Mouse (Mus musculus): ENCODE measurements at regions not wholly inside any gene's neighbourhood (a gene's known extent, or its start where the extent isn't known, plus 50 kb on each side); places are given as distances from the start of the nearest gene placed in this dataset.

GRCm38 (mm10) chr2:160225450-160225849 lies 108.5 kb downstream of the Gm826 start:
- H3K27ac ChIP-seq (replicated peaks) = no peak overlapping the region
- WGBS = 75% methylated on average over 5 of the region's 5 CpGs
- H3K9ac ChIP-seq = no peak overlapping the region
- no peaks in the 10 kb centered on the region; the same call in 1 of the 2 replicates for H3K4me1 ChIP-seq (replicated peaks)
- H3K27me3 ChIP-seq = peaks cover 29% of the 10 kb centered on the region
- H3K4me2 ChIP-seq = no peak overlapping the region
- H3K36me3 ChIP-seq = no peaks in the 10 kb centered on the region
- ATAC-seq (ENCODE audit: low read depth) = no peak
- H3K9me3 ChIP-seq = no peaks in the 10 kb centered on the region
- no peak overlapping the region for H3K4me3 ChIP-seq

- Histone ChIP-seq H3K27me3 (peaks cover 29% of the 10 kb centered on the region), H3K27ac (replicated peaks) (no peak overlapping the region), H3K36me3 (no peaks in the 10 kb centered on the region), H3K4me3 (no peak overlapping the region), H3K4me2 (no peak overlapping the region), H3K9me3 (no peaks in the 10 kb centered on the region), H3K4me1 (replicated peaks) (no peaks in the 10 kb centered on the region; the same call in 1 of the 2 replicates), H3K9ac (no peak overlapping the region)
- no peak for ATAC-seq (ENCODE audit: low read depth)
- WGBS = 95% methylated on average over 8 of the region's 8 CpGs
These were observed 110.6 kb downstream of the Gm826 start for GRCm38 (mm10) chr2:160223366-160223765.

GRCm38 (mm10) chr2:160221772-160222171 lies 112.2 kb downstream of the Gm826 start:
- H3K36me3 ChIP-seq = no peaks in the 10 kb centered on the region
- H3K27me3 ChIP-seq = peaks cover 32% of the 10 kb centered on the region
- H3K9me3 ChIP-seq = no peaks in the 10 kb centered on the region
- WGBS = 44% methylated on average over 11 of the region's 11 CpGs
- ATAC-seq (ENCODE audit: low read depth) = no peak
- H3K9ac ChIP-seq = no peak overlapping the region
- H3K4me3 ChIP-seq = no peak overlapping the region
- no peak overlapping the region for H3K27ac ChIP-seq (replicated peaks)
- no peaks in the 10 kb centered on the region; the same call in 1 of the 2 replicates for H3K4me1 ChIP-seq (replicated peaks)
- no peak overlapping the region for H3K4me2 ChIP-seq

GRCm38 (mm10) chr2:160220562-160221021 lies 113.4 kb downstream of the Gm826 start:
- WGBS = 19% methylated on average over 7 of the region's 7 CpGs
- Histone ChIP-seq H3K36me3 (no peaks in the 10 kb centered on the region), H3K4me3 (no peak overlapping the region), H3K9ac (no peak overlapping the region), H3K9me3 (no peaks in the 10 kb centered on the region), H3K27ac (replicated peaks) (no peak overlapping the region), H3K27me3 (peaks cover 32% of the 10 kb centered on the region), H3K4me2 (no peak overlapping the region), H3K4me1 (replicated peaks) (no peaks in the 10 kb centered on the region; the same call in 1 of the 2 replicates)
- no peak for ATAC-seq (ENCODE audit: low read depth)

- no peak for ATAC-seq (ENCODE audit: low read depth)
- WGBS = 85% methylated on average over 10 of the region's 10 CpGs
- Histone ChIP-seq H3K4me2 (no peak overlapping the region), H3K36me3 (no peaks in the 10 kb centered on the region), H3K4me1 (replicated peaks) (no peaks in the 10 kb centered on the region), H3K27ac (replicated peaks) (no peak overlapping the region), H3K9me3 (no peaks in the 10 kb centered on the region), H3K9ac (no peak overlapping the region), H3K27me3 (peaks cover 6% of the 10 kb centered on the region; the same call in 1 of the 2 replicates), H3K4me3 (no peak overlapping the region)
These were observed 119.7 kb downstream of the Gm826 start for GRCm38 (mm10) chr2:160214032-160214812.

- Histone ChIP-seq H3K36me3 (no peaks in the 10 kb centered on the region), H3K27ac (replicated peaks) (no peak overlapping the region), H3K4me3 (no peak overlapping the region), H3K4me1 (replicated peaks) (no peaks in the 10 kb centered on the region), H3K9me3 (no peaks in the 10 kb centered on the region), H3K27me3 (peaks cover 3% of the 10 kb centered on the region), H3K9ac (no peak overlapping the region), H3K4me2 (no peak overlapping the region)
- no peak for ATAC-seq (ENCODE audit: low read depth)
- 78% methylated on average over 3 of the region's 3 CpGs for WGBS
These were observed 123.5 kb downstream of the Gm826 start for GRCm38 (mm10) chr2:160210507-160210906.

- H3K9ac ChIP-seq = no peak overlapping the region
- H3K27ac ChIP-seq (replicated peaks) = no peak overlapping the region
- H3K9me3 ChIP-seq = no peaks in the 10 kb centered on the region
- peaks cover 3% of the 10 kb centered on the region for H3K27me3 ChIP-seq
- no peak for ATAC-seq (ENCODE audit: low read depth)
- H3K36me3 ChIP-seq = no peaks in the 10 kb centered on the region
- WGBS = 88% methylated on average over 12 of the region's 12 CpGs
- H3K4me2 ChIP-seq = no peak overlapping the region
- H3K4me3 ChIP-seq = no peak overlapping the region
- H3K4me1 ChIP-seq (replicated peaks) = no peaks in the 10 kb centered on the region
These were observed 124.2 kb downstream of the Gm826 start for GRCm38 (mm10) chr2:160209589-160210264.

- Histone ChIP-seq H3K9ac (no peak overlapping the region), H3K4me2 (no peak overlapping the region), H3K36me3 (no peaks in the 10 kb centered on the region), H3K4me1 (replicated peaks) (no peaks in the 10 kb centered on the region), H3K9me3 (no peaks in the 10 kb centered on the region), H3K4me3 (no peak overlapping the region), H3K27me3 (peaks cover 2% of the 10 kb centered on the region), H3K27ac (replicated peaks) (no peak overlapping the region)
- ATAC-seq (ENCODE audit: low read depth) = no peak
- whole genome bisulfite sequencing = 68% methylated on average over 3 of the region's 3 CpGs
These were observed 125.7 kb downstream of the Gm826 start for GRCm38 (mm10) chr2:160208295-160208694.

- no peaks in the 10 kb centered on the region for H3K4me1 ChIP-seq (replicated peaks)
These were observed 126.7 kb downstream of the Gm826 start for GRCm38 (mm10) chr2:160207226-160207625.

GRCm38 (mm10) chr2:160192661-160193060 lies 141.3 kb downstream of the Gm826 start:
- Histone ChIP-seq H3K27me3 (no peaks in the 10 kb centered on the region), H3K4me1 (replicated peaks) (peaks cover 17% of the 10 kb centered on the region), H3K4me3 (no peak overlapping the region), H3K9ac (no peak overlapping the region), H3K4me2 (no peak overlapping the region), H3K36me3 (no peaks in the 10 kb centered on the region), H3K27ac (replicated peaks) (no peak overlapping the region), H3K9me3 (no peaks in the 10 kb centered on the region)
- ATAC-seq (ENCODE audit: low read depth) = no peak
- 61% methylated on average over 4 of the region's 4 CpGs for WGBS

More at GRCm38 (mm10) chr2:160207226-160207625, 126.7 kb downstream of the Gm826 start:
- WGBS = 72% methylated on average over 4 of the region's 4 CpGs
- Histone ChIP-seq H3K36me3 (no peaks in the 10 kb centered on the region), H3K9me3 (no peaks in the 10 kb centered on the region), H3K27ac (replicated peaks) (no peak overlapping the region), H3K9ac (no peak overlapping the region), H3K4me3 (no peak overlapping the region), H3K27me3 (no peaks in the 10 kb centered on the region; the same call in 1 of the 2 replicates), H3K4me2 (no peak overlapping the region)
- no peak for ATAC-seq (ENCODE audit: low read depth)

GRCm38 (mm10) chr2:160186106-160186505 lies 147.9 kb downstream of the Gm826 start:
- H3K36me3 ChIP-seq = no peaks in the 10 kb centered on the region
- H3K27ac ChIP-seq (replicated peaks) = no peak overlapping the region
- ATAC-seq (ENCODE audit: low read depth) = no peak

GRCm38 (mm10) chr2:160170975-160171515 lies 162.9 kb downstream of the Gm826 start:
- H3K9ac ChIP-seq = no peak overlapping the region
- no peak for ATAC-seq (ENCODE audit: low read depth)
- no peak overlapping the region for H3K4me2 ChIP-seq
- WGBS = 74% methylated on average over 9 of the region's 9 CpGs
- H3K36me3 ChIP-seq = no peaks in the 10 kb centered on the region
- H3K27ac ChIP-seq (replicated peaks) = no peak overlapping the region
- peaks cover 9% of the 10 kb centered on the region for H3K4me1 ChIP-seq (replicated peaks)
- no peak overlapping the region for H3K4me3 ChIP-seq
- H3K27me3 ChIP-seq = no peaks in the 10 kb centered on the region
- H3K9me3 ChIP-seq = no peaks in the 10 kb centered on the region

More at GRCm38 (mm10) chr2:160186106-160186505, 147.9 kb downstream of the Gm826 start:
- no peaks in the 10 kb centered on the region for H3K4me1 ChIP-seq (replicated peaks)
- no peaks in the 10 kb centered on the region for H3K9me3 ChIP-seq
- 80% methylated on average over 5 of the region's 5 CpGs for WGBS
- H3K27me3 ChIP-seq = no peaks in the 10 kb centered on the region
- no peak overlapping the region for H3K9ac ChIP-seq
- no peak overlapping the region for H3K4me3 ChIP-seq
- H3K4me2 ChIP-seq = no peak overlapping the region
